Mouse (Mus musculus) limb, embryonic 11.5 days (tissue): ENCODE measurements around the gene Dnajb13. TPM values are rescaled to one million over a fixed set of nuclear protein-coding genes. Genes with fewer than 3 reads are reported as not detected.

ENCODE experiments used
- polyA plus RNA-seq: library from polyadenylated mRNA; unstranded; fragments of >200 nt; fragmentation: Nextera tagmentation; extraction: Ambion mirVana; gene quantifications from 2 replicates; pipeline ENCODE4 v1.2.1, GENCODE M21; 2014

Dnajb13 gene
- polyA plus RNA-seq, 1 experiment from 2014 or later: 0.11 TPM

Other genes with a start within 250 kb of the Dnajb13 start
- gene P4ha3, start 229.4 kb downstream of the Dnajb13 start, polyA plus RNA-seq: 5.9 and 6.0 TPM in 2 replicates
- 43.0 and 44.6 TPM in 2 replicates for gene C2cd3, start 142.7 kb downstream of the Dnajb13 start, polyA plus RNA-seq
- gene Ppme1, start 142.7 kb downstream of the Dnajb13 start, polyA plus RNA-seq: 68.6 and 71.3 TPM in 2 replicates
- gene Ucp3, start 42.0 kb downstream of the Dnajb13 start, polyA plus RNA-seq: not detected in 2 replicates
- 116 and 123 TPM in 2 replicates for gene Ucp2, start 21.6 kb downstream of the Dnajb13 start, polyA plus RNA-seq
- gene Coa4, start 22.1 kb upstream of the Dnajb13 start, polyA plus RNA-seq: 21.3 and 22.2 TPM in 2 replicates
- 128 TPM in 2 replicates for gene Rab6a, start 92.5 kb upstream of the Dnajb13 start, polyA plus RNA-seq
- gene Mrpl48, start 93.3 kb upstream of the Dnajb13 start, polyA plus RNA-seq: 56.8 and 66.9 TPM in 2 replicates
- gene Plekhb1, start 147.5 kb upstream of the Dnajb13 start, polyA plus RNA-seq: 1.3 and 1.6 TPM in 2 replicates
- 46.2 and 49.7 TPM in 2 replicates for gene Fam168a, start 191.7 kb upstream of the Dnajb13 start, polyA plus RNA-seq